ENCODE assay signal across 10 mouse cellular contexts in the genomic region with DNA sequence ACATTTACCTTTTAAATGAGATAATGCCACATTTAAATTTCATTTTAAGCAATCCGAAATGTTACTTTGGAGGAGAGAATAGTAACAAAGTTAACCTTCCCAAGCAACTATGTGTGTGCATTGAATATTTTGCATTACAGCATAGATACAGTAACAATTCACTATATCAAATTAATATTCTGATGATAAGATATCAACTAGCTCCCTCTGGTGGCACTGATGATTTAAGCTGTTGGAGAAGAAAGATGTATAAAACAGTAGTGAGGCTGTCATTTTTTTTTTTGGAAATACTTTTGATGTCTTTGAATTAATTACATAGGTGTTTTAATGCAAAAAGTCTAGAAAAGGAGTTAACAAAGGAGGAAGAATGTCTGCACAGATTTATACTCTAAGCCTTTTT. TPM values are rescaled to one million over a fixed set of nuclear protein-coding genes. Genes with fewer than 3 reads are reported as not detected.
DNase-seq lines count a peak whose midpoint lies in the region; ATAC-seq and TF ChIP-seq lines count a peak whose summit lies in the region.
"Had no signal": no experiment of that assay in that cellular context is flagged by ENCODE, and none has a peak within 500 bp of the region (broad histone marks: within the 10 kb centered on the region; RNA-seq: fewer than 3 reads in every experiment).

No protein-coding gene starts in this region.

- in situ Hi-C loops in Patski (cut with MboI; ENCODE audit: low pct_unique_long_range_greater_than_20kb): loop anchor here (5.0 to 25.0 kb wide), 5 partner anchors 477 to 1529 kb away; no protein-coding TSS in a partner anchor

- POLR2A ChIA-PET in Patski (lab: Charles Lee): no interaction called here

- no peak overlapping the region for H3K4me2 ChIP-seq in heart, postnatal 0 days (ENCODE audit: low read depth, low read length)
- H3K4me2 ChIP-seq in liver, postnatal 0 days (ENCODE audit: low read depth, low read length): no peak overlapping the region
- H3K4me2 ChIP-seq: embryonic facial prominence, embryonic 15.5 days; heart, embryonic 15.5 days had no signal

- H3K9ac ChIP-seq in heart, postnatal 0 days (replicated peaks; ENCODE audit: low read depth, low read length): no peak overlapping the region
- no peak overlapping the region for H3K9ac ChIP-seq in liver, postnatal 0 days (replicated peaks)
- H3K9ac ChIP-seq: embryonic facial prominence, embryonic 15.5 days; heart, embryonic 15.5 days had no signal

- CTCF ChIA-PET in Patski (lab: Charles Lee): interaction anchor here (0.9 to 1.5 kb wide), 6 partner anchors 35 to 1151 kb away, joined by 3 to 5 read pairs (median 3); no protein-coding TSS in a partner anchor

- DNase-seq in heart, postnatal 0 days (ENCODE audit: low spot score): no peak
- no peak for DNase-seq in heart, adult 9 months (ENCODE audit: low spot score in 2 of 2)
- DNase-seq in liver, postnatal 0 days: no peak
- DNase-seq in liver (no peak), Patski (ENCODE audit: low read depth, low spot score) (peak; percentile 4)
- peak; percentile 10 for DNase-seq in lung, postnatal 25 days (ENCODE audit: low spot score)
- no peak for DNase-seq in left cerebral cortex, postnatal 10 days (ENCODE audit: extremely low spot score in 1 of 2, low spot score in 2 of 2)
- no peak for DNase-seq in thymus, postnatal 0 days (ENCODE audit: low spot score)

- WGBS in heart, postnatal 0 days: 75% methylated on average over 1 of the region's 1 CpGs
- 83% methylated on average over 1 of the region's 1 CpGs for WGBS in liver, postnatal 0 days (ENCODE audit: insufficient replicate concordance)

- H3K9me3 ChIP-seq in heart, postnatal 0 days (replicated peaks; ENCODE audit: control insufficient read depth, low read length): no peaks in the 10 kb centered on the region
- no peaks in the 10 kb centered on the region for H3K9me3 ChIP-seq in liver, postnatal 0 days (ENCODE audit: low read length)
- H3K9me3 ChIP-seq: embryonic facial prominence, embryonic 15.5 days; heart, embryonic 15.5 days had no signal

- intact Hi-C loops in left cerebral cortex, postnatal 10 days (cut with DNase I): no loop called here

- no peaks in the 10 kb centered on the region for H3K36me3 ChIP-seq in heart, postnatal 0 days (replicated peaks; ENCODE audit: control insufficient read depth, insufficient read depth, low read length)
- H3K36me3 ChIP-seq in liver, postnatal 0 days (replicated peaks; ENCODE audit: insufficient read depth, low read length): no peaks in the 10 kb centered on the region
- H3K36me3 ChIP-seq: embryonic facial prominence, embryonic 15.5 days; heart, embryonic 15.5 days had no signal

- ATAC-seq in heart, postnatal 0 days (ENCODE audit: insufficient read depth, low read depth): no peak
- ATAC-seq in liver, postnatal 0 days: no peak
- no peak for ATAC-seq in Patski

- no peak overlapping the region for H3K4me3 ChIP-seq in heart, postnatal 0 days (ENCODE audit: low read depth, low read length)
- no peak overlapping the region for H3K4me3 ChIP-seq in liver, postnatal 0 days (ENCODE audit: low read depth, low read length)
- H3K4me3 ChIP-seq: embryonic facial prominence, embryonic 15.5 days; heart, embryonic 15.5 days had no signal

- peak; percentile 33; the same call in 1 of the 2 replicates for TF ChIP-seq CTCF in heart, postnatal 0 days (IDR thresholded peaks at IDR 0.05; ENCODE audit: low read depth)
- TF ChIP-seq CTCF in liver, postnatal 0 days (IDR thresholded peaks at IDR 0.05; ENCODE audit: low read depth): peak; percentile 36
- TF ChIP-seq CTCF in Patski (IDR thresholded peaks at IDR 0.05): peak; percentile 45

- H3K27ac ChIP-seq in heart, postnatal 0 days (ENCODE audit: low read depth): no peak overlapping the region
- H3K27ac ChIP-seq in liver, postnatal 0 days (ENCODE audit: low read depth): no peak overlapping the region
- H3K27ac ChIP-seq: embryonic facial prominence, embryonic 15.5 days; heart, embryonic 15.5 days had no signal

- H3K4me1 ChIP-seq in heart, postnatal 0 days (ENCODE audit: control insufficient read depth, insufficient read depth): no peaks in the 10 kb centered on the region
- no peaks in the 10 kb centered on the region for H3K4me1 ChIP-seq in liver, postnatal 0 days (ENCODE audit: insufficient read depth)
- H3K4me1 ChIP-seq: embryonic facial prominence, embryonic 15.5 days; heart, embryonic 15.5 days had no signal

- H3K27me3 ChIP-seq in heart, postnatal 0 days (ENCODE audit: control insufficient read depth, insufficient read depth, low read length): no peaks in the 10 kb centered on the region
- no peaks in the 10 kb centered on the region for H3K27me3 ChIP-seq in liver, postnatal 0 days (ENCODE audit: insufficient read depth, low read length)
- no peaks in the 10 kb centered on the region for H3K27me3 ChIP-seq in Patski
- H3K27me3 ChIP-seq: embryonic facial prominence, embryonic 15.5 days; heart, embryonic 15.5 days had no signal

- no peak for TF ChIP-seq EP300 in heart, postnatal 0 days (IDR thresholded peaks at IDR 0.05; ENCODE audit: low read depth)
- no peak for TF ChIP-seq EP300 in liver, postnatal 0 days (IDR thresholded peaks at IDR 0.05; ENCODE audit: low read depth)

RNA-seq across cellular contexts. Expression of gene Mocs2, which starts 26.5 kb away (rescaled TPM):
- total RNA-seq in heart, postnatal 0 days (2014; rRNA removed; ENCODE audit: low replicate concordance): 33.3 and 49.3 TPM in 2 replicates
- polyA plus RNA-seq in heart, postnatal 0 days (2015; fragmentation: Nextera tagmentation; extraction: Ambion mirVana): 83.6 and 87.1 TPM in 2 replicates
- polyA plus RNA-seq in liver, postnatal 0 days (2015; fragmentation: Nextera tagmentation; extraction: Ambion mirVana): 178 and 181 TPM in 2 replicates
- polyA plus RNA-seq in Patski (2021): 84.8 TPM
- 10 to 100 TPM; 74.0 to 90.3 TPM for total RNA-seq in left cerebral cortex, postnatal 10 days (2021)
- 85.4 and 88.7 TPM in 2 replicates for polyA plus RNA-seq in thymus, postnatal 0 days (2015; fragmentation: Nextera tagmentation; extraction: Ambion mirVana)

Comparison
In these comparisons a context has a peak if more than half of its experiments do, and no peak if none do; other contexts are left out.
1. DNase-seq: peak in Patski (single experiment) and lung, postnatal 25 days (single experiment); none in heart, postnatal 0 days (single experiment), heart, adult 9 months (0 of 2), liver, postnatal 0 days (single experiment), liver (single experiment), left cerebral cortex, postnatal 10 days (0 of 2) and thymus, postnatal 0 days (single experiment).
2. Peak in every context shown above with its lines, with median percentiles within 50 percentile points of each other: CTCF ChIP-seq.